Mouse (Mus musculus) brain, embryonic 14.5 days (tissue): ENCODE measurements at regions not wholly inside any gene's neighbourhood (a gene's known extent, or its start where the extent isn't known, plus 50 kb on each side); places are given as distances from the start of the nearest gene placed in this dataset.

Source experiments
- CTCF ChIP-seq: fragments of 200-500 bp; IDR thresholded peaks from 2 replicates; pipeline ENCODE4 v1.5.1; 2012; ENCODE audit warnings: inconsistent platforms, mild to moderate bottlenecking, moderate library complexity, borderline replicate concordance; ENCODE audit not compliant: insufficient read depth, insufficient read length; ENCODE audit errors: extremely low read depth
- POLR2A ChIP-seq: fragments of 200-500 bp; IDR thresholded peaks from 2 replicates; pipeline ENCODE4 v1.6.1; 2012; ENCODE audit warnings: mild to moderate bottlenecking, inconsistent platforms, borderline replicate concordance; ENCODE audit not compliant: poor library complexity, insufficient read depth, insufficient read length, severe bottlenecking; ENCODE audit errors: extremely low read depth

DNA sequence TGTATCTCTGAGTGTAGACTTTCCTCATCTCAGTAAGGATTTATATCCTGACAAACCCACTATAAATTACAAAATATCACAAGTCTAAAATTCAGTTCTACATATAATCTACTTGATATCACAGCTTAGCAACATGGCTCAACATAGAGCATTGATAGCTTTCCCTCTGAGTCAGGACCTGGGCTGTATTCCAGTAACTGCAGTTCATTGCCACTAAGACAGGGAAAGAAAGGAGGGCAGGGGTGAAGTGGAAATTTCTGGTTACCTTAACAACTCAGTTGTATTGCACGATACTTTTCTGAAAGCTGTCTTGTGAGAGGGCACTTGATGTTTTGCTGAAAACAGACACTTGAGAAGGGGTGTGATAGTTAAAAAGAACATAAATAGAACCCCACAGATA lies 635.0 kb downstream of the Utrn start:
- TF ChIP-seq POLR2A (no peak), CTCF (no peak)
